Mouse (Mus musculus) megakaryocyte-erythroid progenitor cell, adult 5-6 weeks (primary cell): ENCODE data around the gene Otx1. TPM values are rescaled to one million over a fixed set of nuclear protein-coding genes. Genes with fewer than 3 reads are reported as not detected.

ENCODE experiments used
- ATAC-seq: replicated peaks from 2 replicates; pipeline ENCODE4 v1.8.0; 2016; ENCODE audit warnings: mild to moderate bottlenecking, inconsistent platforms; ENCODE audit not compliant: severe bottlenecking, poor library complexity, low FRiP score, low TSS enrichment
- total RNA-seq, 2 experiments: library from RNA; stranded (forward) in 1 of 2; stranded (reverse) in 1 of 2; fragments of 200-1000, 215-1000 nt in 1 of 2; fragments of >200 nt in 1 of 2; fragmentation: Nextera tagmentation in 1 of 2; gene quantifications; 2 replicates each; pipeline ENCODE4 v1.2.3; 2014 to 2017

The Otx1 gene
- total RNA-seq (2014; fragmentation: Nextera tagmentation): not detected in 2 replicates
- not detected in 2 replicates for total RNA-seq (2017)

- no peak for ATAC-seq
These were observed at the start of gene Otx1 for GRCm38 (mm10) chr11:22002783-22003340. Gene Otx1, minus strand, starts transcription at chr11:22002897.

- no peak for ATAC-seq
These were observed 48.2 kb upstream of the Otx1 start for GRCm38 (mm10) chr11:22050864-22051263.

- ATAC-seq: no peak
These were observed 37.2 kb upstream of the Otx1 start for GRCm38 (mm10) chr11:22039854-22040426.

- no peak for ATAC-seq
These were observed 31.9 kb upstream of the Otx1 start for GRCm38 (mm10) chr11:22034564-22035105.

GRCm38 (mm10) chr11:22033582-22033981, 30.9 kb upstream of the Otx1 start:
- no peak for ATAC-seq

- no peak for ATAC-seq
These were observed 17.9 kb upstream of the Otx1 start for GRCm38 (mm10) chr11:22020602-22021001.

GRCm38 (mm10) chr11:22017444-22017843, 14.7 kb upstream of the Otx1 start:
- no peak for ATAC-seq

GRCm38 (mm10) chr11:22016341-22016740, 13.6 kb upstream of the Otx1 start:
- ATAC-seq: no peak

- ATAC-seq: no peak
These were observed 6.1 kb upstream of the Otx1 start for GRCm38 (mm10) chr11:22008817-22009216.

- no peak for ATAC-seq
These were observed 5.5 kb upstream of the Otx1 start for GRCm38 (mm10) chr11:22008129-22008596.

GRCm38 (mm10) chr11:22007781-22008110, 5.0 kb upstream of the Otx1 start:
- ATAC-seq: no peak

GRCm38 (mm10) chr11:22007088-22007780, 4.5 kb upstream of the Otx1 start:
- ATAC-seq: no peak

GRCm38 (mm10) chr11:22006471-22007087, 3.9 kb upstream of the Otx1 start:
- no peak for ATAC-seq

GRCm38 (mm10) chr11:22005281-22005870, 2.7 kb upstream of the Otx1 start:
- ATAC-seq: no peak

- no peak for ATAC-seq
These were observed 1.7 kb upstream of the Otx1 start for GRCm38 (mm10) chr11:22004331-22004841.

GRCm38 (mm10) chr11:22003341-22003981, 764 bp upstream of the Otx1 start:
- no peak for ATAC-seq

- no peak for ATAC-seq
These were observed 475 bp downstream of the Otx1 start for GRCm38 (mm10) chr11:22002062-22002782.

- 0 out of 2 replicates have a peak, but pooled peaks have one; percentile 38 for ATAC-seq
These were observed 1.2 kb downstream of the Otx1 start for GRCm38 (mm10) chr11:22001321-22002061.
